Mouse (Mus musculus): ENCODE data around the gene Nf2. TPM values are rescaled to one million over a fixed set of nuclear protein-coding genes. Genes with fewer than 3 reads are reported as not detected.
A peak's percentile ranks its signal among the peaks of the same experiment; 100 is the strongest.

The Nf2 gene
- polyA plus RNA-seq, 1 experiment, result 54.0 TPM

GRCm38 (mm10) chr11:4854181-4854580 lies 4.8 kb upstream of the Nf2 start:
- H3K27me3 ChIP-seq (replicated peaks; ENCODE audit: control insufficient read depth, insufficient read depth, low read length), result no peaks in the 10 kb centered on the region
- no peak overlapping the region for H3K4me3 ChIP-seq (ENCODE audit: insufficient read depth, low read depth, low read length)
- no peaks in the 10 kb centered on the region for H3K36me3 ChIP-seq (ENCODE audit: control insufficient read depth, insufficient read depth, low read length)
- no peak for DNase-seq
- WGBS, result 92% methylated on average over 5 of the region's 5 CpGs
- TF ChIP-seq POLR2A (IDR thresholded peaks at IDR 0.05; ENCODE audit: low read depth, low read length), result no peak
- no peak for TF ChIP-seq CTCF (conservative IDR thresholded peaks at IDR 0.05; ENCODE audit: insufficient read depth, insufficient read length, low read depth, low read length)
- H3K27ac ChIP-seq (ENCODE audit: insufficient read depth, low read depth, low read length), result no peak overlapping the region
- no peaks in the 10 kb centered on the region for H3K4me1 ChIP-seq (ENCODE audit: control insufficient read depth, insufficient read depth, low read length)

DNA sequence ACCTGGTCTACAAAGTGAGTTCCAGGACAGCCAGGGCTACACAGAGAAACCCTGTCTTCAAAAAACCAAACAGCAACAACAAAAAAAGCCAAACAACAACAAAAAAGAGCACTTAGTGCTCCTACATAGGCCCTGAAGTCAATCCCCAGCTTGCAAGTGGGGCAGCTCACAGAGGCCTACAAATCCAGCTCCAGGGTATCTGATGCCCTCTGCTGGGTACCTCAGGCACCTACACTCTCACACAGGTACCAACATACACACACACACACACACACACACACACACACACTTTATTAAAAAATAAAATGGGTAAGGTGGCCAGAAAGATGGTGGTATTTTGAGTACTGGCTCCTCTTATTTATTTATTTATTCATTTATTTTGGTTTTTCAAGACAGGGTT lies 3.7 kb upstream of the Nf2 start:
- H3K27me3 ChIP-seq (replicated peaks; ENCODE audit: control insufficient read depth, insufficient read depth, low read length), result no peaks in the 10 kb centered on the region
- H3K36me3 ChIP-seq (ENCODE audit: control insufficient read depth, insufficient read depth, low read length), result no peaks in the 10 kb centered on the region
- DNase-seq, result no peak
- 0 out of 2 replicates have a peak, but pooled peaks cover 1% of the 10 kb centered on the region for H3K4me1 ChIP-seq (ENCODE audit: control insufficient read depth, insufficient read depth, low read length)
- H3K4me3 ChIP-seq (ENCODE audit: insufficient read depth, low read depth, low read length), result no peak overlapping the region
- no peak overlapping the region for H3K27ac ChIP-seq (ENCODE audit: insufficient read depth, low read depth, low read length)
- TF ChIP-seq POLR2A (IDR thresholded peaks at IDR 0.05; ENCODE audit: low read depth, low read length), result no peak
- no peak for TF ChIP-seq CTCF (conservative IDR thresholded peaks at IDR 0.05; ENCODE audit: insufficient read depth, insufficient read length, low read depth, low read length)

DNA sequence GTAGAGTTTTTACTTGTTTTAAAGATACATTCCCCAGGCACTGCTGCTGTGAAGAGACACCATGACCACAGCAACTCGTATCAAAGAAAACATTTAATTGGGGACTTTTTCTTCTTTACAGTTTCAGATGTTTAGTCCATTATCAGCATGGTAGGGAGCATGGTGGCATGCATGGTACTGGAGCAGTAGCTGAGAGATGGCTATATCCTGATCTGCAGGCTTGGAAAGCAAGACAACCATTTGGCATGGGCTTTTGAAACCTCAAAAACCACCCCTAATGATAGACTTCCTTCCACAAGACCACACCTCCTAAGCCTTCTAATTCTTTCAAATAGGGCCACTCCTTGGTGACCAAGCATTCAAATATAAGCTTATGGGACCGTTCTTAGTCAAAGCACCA lies 1.1 kb upstream of the Nf2 start:
- H3K4me3 ChIP-seq (ENCODE audit: insufficient read depth, low read depth, low read length), result no peak overlapping the region
- no peaks in the 10 kb centered on the region for H3K27me3 ChIP-seq (replicated peaks; ENCODE audit: control insufficient read depth, insufficient read depth, low read length)
- TF ChIP-seq CTCF (conservative IDR thresholded peaks at IDR 0.05; ENCODE audit: insufficient read depth, insufficient read length, low read depth, low read length), result no peak
- no peak overlapping the region for H3K27ac ChIP-seq (ENCODE audit: insufficient read depth, low read depth, low read length)
- 0 out of 2 replicates have a peak, but pooled peaks cover 4% of the 10 kb centered on the region for H3K4me1 ChIP-seq (ENCODE audit: control insufficient read depth, insufficient read depth, low read length)
- WGBS, result 94% methylated on average over 2 of the region's 2 CpGs
- no peaks in the 10 kb centered on the region for H3K36me3 ChIP-seq (ENCODE audit: control insufficient read depth, insufficient read depth, low read length)
- DNase-seq, result no peak

DNA sequence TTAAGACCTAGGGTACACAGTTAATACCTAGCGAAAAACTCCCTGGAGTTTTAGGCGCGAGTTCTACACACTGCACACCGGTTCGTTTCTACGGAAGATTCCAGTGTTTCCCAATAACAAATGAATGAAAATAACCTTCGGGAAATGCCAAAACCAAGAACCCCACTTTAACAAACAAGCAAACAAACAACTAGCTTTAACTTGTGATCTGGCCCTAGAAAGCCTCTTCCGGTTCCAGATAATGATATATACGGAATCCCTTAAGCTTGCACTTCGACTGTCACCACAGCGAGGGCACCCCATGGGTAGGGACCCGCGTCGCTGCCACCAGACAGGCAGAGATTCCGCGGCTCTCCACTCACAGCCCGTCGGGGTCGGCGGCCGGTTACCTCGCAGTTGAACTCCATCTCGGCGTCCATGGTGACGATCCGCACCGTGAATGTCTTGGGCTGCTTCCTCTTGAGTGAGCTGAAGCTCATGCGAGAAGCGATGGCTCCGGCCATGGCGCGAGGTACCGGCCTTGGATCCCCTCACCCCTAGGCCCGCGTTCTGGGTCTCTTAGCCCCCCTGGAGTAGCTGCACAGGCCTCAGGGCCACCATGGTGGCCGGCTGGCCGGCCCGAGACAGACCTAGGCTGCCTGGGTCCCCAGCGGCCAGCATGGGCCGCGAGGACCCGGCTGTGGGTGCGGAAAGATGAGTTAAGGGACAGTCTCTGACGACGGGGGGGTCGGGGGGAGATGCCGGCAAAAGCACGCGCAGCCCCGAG lies 670 bp downstream of the Nf2 start:
- under 1% methylated on average over 50 of the region's 50 CpGs for WGBS
- no peaks in the 10 kb centered on the region for H3K36me3 ChIP-seq (ENCODE audit: control insufficient read depth, insufficient read depth, low read length)
- TF ChIP-seq POLR2A (IDR thresholded peaks at IDR 0.05; ENCODE audit: low read depth, low read length) (no peak), CTCF (conservative IDR thresholded peaks at IDR 0.05; ENCODE audit: insufficient read depth, insufficient read length, low read depth, low read length) (no peak)
- H3K27me3 ChIP-seq (replicated peaks; ENCODE audit: control insufficient read depth, insufficient read depth, low read length), result no peaks in the 10 kb centered on the region
- DNase-seq, result peak; percentile 54
- H3K4me3 ChIP-seq (ENCODE audit: insufficient read depth, low read depth, low read length), result peak overlapping the region; percentile 100
- H3K4me1 ChIP-seq (ENCODE audit: control insufficient read depth, insufficient read depth, low read length), result 0 out of 2 replicates have a peak, but pooled peaks cover 4% of the 10 kb centered on the region
- H3K27ac ChIP-seq (ENCODE audit: insufficient read depth, low read depth, low read length), result peak overlapping the region; percentile 60

- no peaks in the 10 kb centered on the region for H3K27me3 ChIP-seq (replicated peaks; ENCODE audit: control insufficient read depth, insufficient read depth, low read length)
- H3K4me1 ChIP-seq (ENCODE audit: control insufficient read depth, insufficient read depth, low read length), result no peaks in the 10 kb centered on the region; the same call in 1 of the 2 replicates
- DNase-seq, result no peak
- no peak overlapping the region for H3K4me3 ChIP-seq (ENCODE audit: insufficient read depth, low read depth, low read length)
- 41% methylated on average over 3 of the region's 3 CpGs for WGBS
- no peak overlapping the region for H3K27ac ChIP-seq (ENCODE audit: insufficient read depth, low read depth, low read length)
- TF ChIP-seq CTCF (conservative IDR thresholded peaks at IDR 0.05; ENCODE audit: insufficient read depth, insufficient read length, low read depth, low read length) (no peak), POLR2A (IDR thresholded peaks at IDR 0.05; ENCODE audit: low read depth, low read length) (no peak)
- H3K36me3 ChIP-seq (ENCODE audit: control insufficient read depth, insufficient read depth, low read length), result no peaks in the 10 kb centered on the region
Observed at GRCm38 (mm10) chr11:4840942-4841526, 8.3 kb downstream of the Nf2 start.

DNA sequence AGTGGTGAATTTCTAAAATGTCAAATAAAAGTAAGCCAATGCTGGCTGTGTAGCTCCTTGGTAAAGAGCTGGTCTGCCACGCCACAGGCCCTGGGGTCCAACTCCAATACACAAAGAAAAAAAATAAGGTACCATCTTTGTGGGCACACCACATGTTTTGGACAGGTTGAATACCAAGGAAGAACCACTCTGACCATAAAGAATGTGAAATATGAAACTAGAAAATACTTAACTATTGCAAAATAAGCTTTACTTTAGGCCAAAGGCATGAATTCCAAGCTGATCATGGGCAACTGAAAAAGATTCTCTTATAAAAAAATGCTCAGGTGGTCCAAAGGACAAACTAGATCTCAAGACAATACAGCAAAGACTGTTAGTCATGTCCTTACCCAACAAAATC lies 11.1 kb downstream of the Nf2 start:
- no peak overlapping the region for H3K27ac ChIP-seq (ENCODE audit: insufficient read depth, low read depth, low read length)
- H3K36me3 ChIP-seq (ENCODE audit: control insufficient read depth, insufficient read depth, low read length), result no peaks in the 10 kb centered on the region
- WGBS, result 94% methylated on average over 1 of the region's 1 CpGs
- DNase-seq, result no peak
- no peak overlapping the region for H3K4me3 ChIP-seq (ENCODE audit: insufficient read depth, low read depth, low read length)
- H3K27me3 ChIP-seq (replicated peaks; ENCODE audit: control insufficient read depth, insufficient read depth, low read length), result no peaks in the 10 kb centered on the region
- H3K4me1 ChIP-seq (ENCODE audit: control insufficient read depth, insufficient read depth, low read length), result peaks cover 2% of the 10 kb centered on the region; the same call in 1 of the 2 replicates
- TF ChIP-seq CTCF (conservative IDR thresholded peaks at IDR 0.05; ENCODE audit: insufficient read depth, insufficient read length, low read depth, low read length), result no peak

DNA sequence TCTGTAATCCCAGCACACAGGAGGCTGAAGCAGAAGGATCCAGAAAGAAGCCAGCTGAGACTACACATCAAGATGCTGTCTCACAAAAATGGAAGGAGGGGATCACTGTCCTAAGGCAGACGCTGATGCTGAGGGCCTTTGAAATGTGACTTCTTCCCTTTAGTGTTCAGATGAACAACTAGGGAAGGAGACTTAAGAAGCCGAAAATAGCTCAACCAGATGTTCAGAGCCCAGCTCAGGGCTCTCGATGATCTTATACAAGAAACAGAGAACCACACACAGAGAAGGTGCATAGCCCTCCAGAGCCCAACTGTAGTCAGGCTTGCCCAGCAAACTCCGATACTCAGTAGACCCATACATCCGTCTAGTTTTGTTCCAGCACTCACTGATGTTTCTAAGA lies 12.0 kb downstream of the Nf2 start:
- no peak for TF ChIP-seq CTCF (conservative IDR thresholded peaks at IDR 0.05; ENCODE audit: insufficient read depth, insufficient read length, low read depth, low read length)
- TF ChIP-seq POLR2A (IDR thresholded peaks at IDR 0.05; ENCODE audit: low read depth, low read length), result no peak
- WGBS, result 61% methylated on average over 5 of the region's 5 CpGs
- H3K36me3 ChIP-seq (ENCODE audit: control insufficient read depth, insufficient read depth, low read length), result no peaks in the 10 kb centered on the region
- H3K27me3 ChIP-seq (replicated peaks; ENCODE audit: control insufficient read depth, insufficient read depth, low read length), result no peaks in the 10 kb centered on the region
- no peak overlapping the region for H3K27ac ChIP-seq (ENCODE audit: insufficient read depth, low read depth, low read length)
- H3K4me1 ChIP-seq (ENCODE audit: control insufficient read depth, insufficient read depth, low read length), result peaks cover 2% of the 10 kb centered on the region; the same call in 1 of the 2 replicates
- DNase-seq, result no peak
- H3K4me3 ChIP-seq (ENCODE audit: insufficient read depth, low read depth, low read length), result no peak overlapping the region
